Mouse (Mus musculus): ENCODE measurements around the gene Sept9.

Gene Sept9

GRCm38 (mm10) chr11:117332242-117333149 lies 133.0 kb downstream of the Sept9 start:
- in situ Hi-C loops (cut with MboI, MseI) = loop anchor here in 1 of 2 experiments (25.0 kb wide), 2 partner anchors 905 to 920 kb away; partner anchors contain the start of genes Cyth1 and Rnf157

GRCm38 (mm10) chr11:117333150-117333715 lies 133.8 kb downstream of the Sept9 start:
- in situ Hi-C loops (cut with MboI, MseI) = loop anchor here in 1 of 2 experiments (25.0 kb wide), 2 partner anchors 904 to 921 kb away; partner anchors contain the start of genes Cyth1 and Rnf157

DNA sequence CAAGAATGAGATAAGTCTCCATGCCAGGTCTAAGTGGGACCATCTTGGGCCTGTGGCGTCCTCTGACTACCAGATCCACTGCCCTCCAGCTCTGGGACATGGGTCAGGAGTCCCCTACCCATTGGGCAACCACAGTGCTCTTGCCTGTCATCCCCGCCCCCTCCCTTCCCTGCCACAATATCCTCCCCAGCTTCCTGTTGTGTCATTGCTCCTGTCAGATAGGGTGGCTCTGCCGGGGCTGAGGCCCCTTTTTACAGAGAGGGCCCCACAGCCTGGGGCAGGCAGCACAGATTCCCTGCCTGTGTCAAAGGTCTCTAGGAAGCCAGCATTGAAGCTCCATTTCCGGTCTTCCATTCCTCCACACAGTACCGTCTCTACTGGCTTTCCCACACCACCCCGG lies 134.6 kb downstream of the Sept9 start:
- in situ Hi-C loops (cut with MboI, MseI) = loop anchor here in 1 of 2 experiments (25.0 kb wide), 2 partner anchors 903 to 922 kb away; partner anchors contain the start of genes Cyth1 and Rnf157

- in situ Hi-C loops (cut with MboI, MseI) = loop anchor here in 1 of 2 experiments (25.0 kb wide), 2 partner anchors 902 to 923 kb away; partner anchors contain the start of genes Cyth1 and Rnf157
These were observed 135.7 kb downstream of the Sept9 start for GRCm38 (mm10) chr11:117335146-117335545.

GRCm38 (mm10) chr11:117336081-117336788 lies 136.8 kb downstream of the Sept9 start:
- in situ Hi-C loops (cut with MboI, MseI) = loop anchor here in 1 of 2 experiments (25.0 kb wide), 2 partner anchors 901 to 924 kb away; partner anchors contain the start of genes Cyth1 and Rnf157

DNA sequence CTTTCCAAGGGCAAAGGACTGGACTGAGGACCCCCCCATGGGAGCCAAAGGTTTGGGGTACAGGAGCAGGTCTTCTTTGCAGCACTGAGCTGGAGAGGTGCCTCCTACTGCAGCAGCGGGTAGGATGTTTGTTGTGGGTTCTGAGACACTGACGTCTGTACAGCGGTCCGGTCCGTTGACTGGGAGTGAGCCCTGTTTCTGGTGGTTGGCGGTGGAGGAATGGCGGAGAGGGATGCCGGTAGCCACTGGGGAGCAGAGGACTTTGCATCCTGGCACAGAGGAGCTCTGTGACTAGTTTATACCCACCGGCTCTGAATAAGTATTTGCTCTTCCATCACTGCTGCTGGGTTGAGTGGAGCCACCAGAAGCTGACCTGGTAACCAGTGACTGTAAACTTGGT lies 138.3 kb downstream of the Sept9 start:
- in situ Hi-C loops (cut with MboI, MseI) = loop anchor here in 1 of 2 experiments (25.0 kb wide), 2 partner anchors 900 to 925 kb away; partner anchors contain the start of genes Cyth1 and Rnf157

- in situ Hi-C loops (cut with MboI, MseI) = loop anchor here in 1 of 2 experiments (25.0 kb wide), 2 partner anchors 899 to 926 kb away; partner anchors contain the start of genes Cyth1 and Rnf157
These were observed 139.0 kb downstream of the Sept9 start for GRCm38 (mm10) chr11:117338503-117338902.

DNA sequence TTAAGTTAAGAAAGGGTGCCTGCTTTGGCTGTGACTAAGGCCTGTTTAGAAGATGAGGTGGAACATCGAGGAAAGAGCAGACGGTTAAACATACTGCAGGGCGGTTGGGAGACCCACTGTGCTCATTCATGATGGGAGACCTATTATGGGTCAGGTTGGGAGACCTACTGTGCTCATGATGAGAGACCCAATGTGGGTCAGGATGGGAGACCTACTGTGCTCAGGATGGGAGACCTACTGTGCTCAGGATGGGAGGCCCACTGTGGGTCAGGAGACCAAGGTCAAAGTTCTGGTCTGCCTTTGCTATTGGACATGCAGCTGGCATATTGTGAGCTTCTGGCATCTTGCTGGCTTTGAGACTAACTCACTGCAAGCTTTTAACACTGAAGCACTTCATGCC lies 139.6 kb downstream of the Sept9 start:
- in situ Hi-C loops (cut with MboI, MseI) = loop anchor here in 1 of 2 experiments (25.0 kb wide), 2 partner anchors 898 to 927 kb away; partner anchors contain the start of genes Cyth1 and Rnf157

DNA sequence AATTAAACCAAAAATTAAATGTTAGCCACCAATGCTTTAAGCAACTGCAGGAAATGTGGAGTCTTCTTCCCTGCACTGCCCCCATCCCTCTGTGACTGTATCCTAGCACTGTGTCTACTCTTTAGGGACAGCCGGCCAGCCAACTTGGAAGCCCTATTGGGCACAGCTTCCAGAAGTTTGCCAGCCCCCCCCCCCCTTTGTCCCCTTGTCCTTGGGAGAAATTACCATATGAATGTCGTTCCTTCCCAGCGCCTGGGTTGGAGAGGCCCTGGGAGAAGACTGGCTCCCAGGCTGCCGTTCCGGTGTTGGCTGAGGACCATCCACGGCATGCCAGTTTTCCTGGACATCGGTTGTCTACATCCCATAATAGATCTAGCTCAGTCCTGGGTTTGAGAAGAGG lies 141.8 kb downstream of the Sept9 start:
- in situ Hi-C loops (cut with MboI, MseI) = loop anchor here in 1 of 2 experiments (5.0 to 25.0 kb wide), 3 partner anchors 489 to 929 kb away; partner anchors contain the start of genes Cyth1, Mfsd11, Rnf157 and Srsf2

DNA sequence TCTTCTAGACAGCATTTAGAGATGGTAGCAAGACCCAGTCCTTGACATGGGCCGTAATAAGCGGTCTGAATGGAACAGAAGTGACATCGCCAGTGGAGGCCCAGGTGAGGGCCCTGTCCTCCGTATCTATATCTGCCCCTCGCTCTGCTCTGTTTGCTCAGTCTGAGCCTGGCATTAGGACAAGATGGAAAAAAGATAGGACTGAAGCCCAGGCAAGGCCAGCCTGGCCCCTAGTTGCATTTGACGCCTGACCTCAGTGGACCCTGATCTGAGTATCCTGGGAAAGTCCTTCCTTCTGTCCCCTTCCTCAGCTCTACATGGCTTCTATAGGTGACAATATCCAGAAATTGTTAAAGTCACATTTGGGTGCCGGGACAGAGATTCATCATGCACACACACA lies 142.6 kb downstream of the Sept9 start:
- in situ Hi-C loops (cut with MboI, MseI) = loop anchor here in 1 of 2 experiments (5.0 to 25.0 kb wide), 3 partner anchors 490 to 930 kb away; partner anchors contain the start of genes Cyth1, Mfsd11, Rnf157 and Srsf2

GRCm38 (mm10) chr11:117342490-117342889 lies 143.0 kb downstream of the Sept9 start:
- in situ Hi-C loops (cut with MboI, MseI) = loop anchor here in 1 of 2 experiments (5.0 to 25.0 kb wide), 3 partner anchors 490 to 930 kb away; partner anchors contain the start of genes Cyth1, Mfsd11, Rnf157 and Srsf2

DNA sequence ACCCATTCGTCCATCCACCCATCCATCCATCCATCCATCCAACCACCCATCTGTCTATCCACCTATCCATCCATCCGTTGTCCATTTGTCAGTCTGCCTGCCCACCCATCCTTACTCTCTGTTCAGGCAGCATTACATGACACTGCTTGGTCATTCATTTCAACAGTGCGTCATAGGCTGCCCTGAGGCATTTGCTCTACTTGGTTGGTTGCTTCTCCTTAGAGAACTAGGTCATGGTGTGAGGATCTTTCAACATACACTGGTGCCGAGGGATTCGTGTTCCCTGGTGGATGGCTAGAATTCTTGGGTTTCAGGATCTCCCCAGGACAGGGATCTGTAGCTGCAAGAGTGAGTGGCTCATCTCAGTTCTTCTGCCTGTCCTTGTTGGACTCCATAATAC lies 144.3 kb downstream of the Sept9 start:
- in situ Hi-C loops (cut with MboI, MseI) = loop anchor here in 1 of 2 experiments (5.0 to 25.0 kb wide), 3 partner anchors 491 to 931 kb away; partner anchors contain the start of genes Cyth1, Mfsd11, Rnf157 and Srsf2

GRCm38 (mm10) chr11:117344339-117345021 lies 145.0 kb downstream of the Sept9 start:
- in situ Hi-C loops (cut with MboI, MseI) = loop anchor here in 1 of 2 experiments (5.0 to 25.0 kb wide), 3 partner anchors 492 to 932 kb away; partner anchors contain the start of genes Cyth1, Mfsd11, Rnf157 and Srsf2

- in situ Hi-C loops (cut with MboI, MseI) = loop anchor here in 1 of 2 experiments (25.0 kb wide), 2 partner anchors 892 to 933 kb away; partner anchors contain the start of genes Cyth1 and Rnf157
These were observed 145.7 kb downstream of the Sept9 start for GRCm38 (mm10) chr11:117345022-117345765.

- in situ Hi-C loops (cut with MboI, MseI) = loop anchor here in 1 of 2 experiments (25.0 kb wide), 2 partner anchors 890 to 935 kb away; partner anchors contain the start of genes Cyth1 and Rnf157
These were observed 147.8 kb downstream of the Sept9 start for GRCm38 (mm10) chr11:117347256-117347655.

GRCm38 (mm10) chr11:117348429-117349103 lies 149.1 kb downstream of the Sept9 start:
- in situ Hi-C loops (cut with MboI, MseI) = loop anchor here in 1 of 2 experiments (25.0 kb wide), 2 partner anchors 889 to 936 kb away; partner anchors contain the start of genes Cyth1 and Rnf157

GRCm38 (mm10) chr11:117349429-117350363 lies 150.2 kb downstream of the Sept9 start:
- in situ Hi-C loops (cut with MboI, MseI) = loop anchor here (10.0 to 25.0 kb wide), 3 partner anchors 495 to 937 kb away; partner anchors contain the start of genes Cyth1 (in 1 of the 2), Mfsd11 (in 1 of the 2), Rnf157 (in 1 of the 2) and Srsf2 (in 1 of the 2)
